Mouse (Mus musculus): Measurements from ENCODE around the gene Slco4c1. TPM values are rescaled to one million over a fixed set of nuclear protein-coding genes. Genes with fewer than 3 reads are reported as not detected.

Slco4c1 gene
- polyA plus RNA-seq (2012; rRNA removed), result 2.0 TPM in 2 replicates

DNA sequence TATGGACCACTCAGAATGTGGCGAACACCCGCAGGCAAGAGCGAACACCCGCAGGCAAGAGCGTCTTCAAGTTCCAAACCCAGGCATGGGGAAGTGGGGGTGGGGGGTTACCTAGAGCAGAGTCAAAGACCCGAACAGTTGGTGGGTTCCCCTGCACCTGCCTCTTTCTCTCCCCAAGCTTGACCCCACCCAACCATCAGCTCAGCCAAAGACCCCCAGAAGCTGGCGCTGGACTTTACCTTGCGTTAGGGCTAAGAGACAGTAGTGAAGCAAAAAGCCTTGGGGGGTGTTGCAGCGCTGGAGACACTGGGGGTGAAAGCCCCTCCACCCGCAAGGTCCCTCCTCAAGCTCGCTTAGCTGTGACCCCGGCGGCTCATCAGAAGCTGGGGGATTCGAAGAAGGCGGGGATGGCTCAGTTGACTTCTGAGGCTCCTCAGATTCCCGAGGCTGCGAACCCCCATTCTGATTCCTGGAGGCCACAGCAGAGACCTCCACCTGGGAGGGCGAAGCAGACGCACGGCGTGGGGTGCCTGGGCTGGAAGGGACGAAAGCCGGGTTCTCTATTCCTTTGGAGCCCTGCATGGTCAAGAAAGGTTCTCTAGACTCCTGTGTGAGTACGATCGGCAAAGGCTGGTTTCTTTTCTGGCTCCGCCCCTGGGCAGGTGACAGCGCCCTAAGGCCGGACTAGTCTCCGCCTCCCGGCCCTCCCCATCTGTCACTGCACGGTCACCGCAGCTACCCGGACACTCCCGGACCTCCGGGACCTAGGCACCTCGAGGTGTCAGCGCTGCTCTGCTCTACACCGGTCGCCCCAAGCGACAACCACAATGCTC, at the start of gene Slco4c1:
Gene Slco4c1, minus strand, starts transcription at position 644 of the 833 bp plus-strand sequence.
- TF ChIP-seq CTCF (IDR thresholded peaks at IDR 0.05; ENCODE audit: extremely low read depth, insufficient read depth, low read length), result no peak
- TF ChIP-seq POLR2A (IDR thresholded peaks at IDR 0.05; ENCODE audit: extremely low read depth, insufficient read depth, low read length), result peak; percentile 57; the same call in 1 of the 2 replicates
- Histone ChIP-seq H3K4me3 (ENCODE audit: insufficient read depth, low read length) (peak within 1 kb of the TSS; percentile 64), H3K4me1 (ENCODE audit: control insufficient read depth, insufficient read depth, low read length) (no peaks in the 10 kb centered on the region), H3K27ac (ENCODE audit: insufficient read depth, low read length) (no peak within 1 kb of the TSS)

DNA sequence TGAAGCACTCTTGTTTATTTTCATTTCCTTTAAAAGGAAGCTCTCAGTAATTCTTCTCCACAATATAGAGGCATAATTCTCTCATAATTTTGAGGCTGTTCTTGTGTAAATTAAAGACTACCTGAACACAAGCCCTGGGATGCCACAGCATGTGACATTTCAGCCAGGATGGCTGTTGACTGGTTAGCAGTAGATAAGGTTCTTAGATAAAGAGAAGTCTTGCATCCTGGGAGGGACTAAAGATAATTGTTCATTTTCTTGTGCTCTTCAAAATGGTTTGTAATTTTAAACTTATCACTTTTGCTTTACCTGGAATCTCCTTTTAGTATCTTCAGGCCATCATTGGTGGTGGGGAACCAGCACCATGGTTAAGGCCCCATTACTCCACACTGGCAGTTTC, 45.4 kb upstream of the Slco4c1 start:
- no peak for TF ChIP-seq CTCF (IDR thresholded peaks at IDR 0.05; ENCODE audit: extremely low read depth, insufficient read depth, low read length)
- TF ChIP-seq POLR2A (IDR thresholded peaks at IDR 0.05; ENCODE audit: extremely low read depth, insufficient read depth, low read length), result no peak
- no peak overlapping the region for H3K27ac ChIP-seq (ENCODE audit: insufficient read depth, low read length)
- no peak overlapping the region for H3K4me3 ChIP-seq (ENCODE audit: insufficient read depth, low read length)
- H3K4me1 ChIP-seq (ENCODE audit: control insufficient read depth, insufficient read depth, low read length), result no peaks in the 10 kb centered on the region

- TF ChIP-seq CTCF (IDR thresholded peaks at IDR 0.05; ENCODE audit: extremely low read depth, insufficient read depth, low read length) (no peak), POLR2A (IDR thresholded peaks at IDR 0.05; ENCODE audit: extremely low read depth, insufficient read depth, low read length) (no peak)
- no peak overlapping the region for H3K4me3 ChIP-seq (ENCODE audit: insufficient read depth, low read length)
- H3K4me1 ChIP-seq (ENCODE audit: control insufficient read depth, insufficient read depth, low read length), result no peaks in the 10 kb centered on the region
- no peak overlapping the region for H3K27ac ChIP-seq (ENCODE audit: insufficient read depth, low read length)
These were observed 11.8 kb upstream of the Slco4c1 start for GRCm38 (mm10) chr1:96883788-96884187.

DNA sequence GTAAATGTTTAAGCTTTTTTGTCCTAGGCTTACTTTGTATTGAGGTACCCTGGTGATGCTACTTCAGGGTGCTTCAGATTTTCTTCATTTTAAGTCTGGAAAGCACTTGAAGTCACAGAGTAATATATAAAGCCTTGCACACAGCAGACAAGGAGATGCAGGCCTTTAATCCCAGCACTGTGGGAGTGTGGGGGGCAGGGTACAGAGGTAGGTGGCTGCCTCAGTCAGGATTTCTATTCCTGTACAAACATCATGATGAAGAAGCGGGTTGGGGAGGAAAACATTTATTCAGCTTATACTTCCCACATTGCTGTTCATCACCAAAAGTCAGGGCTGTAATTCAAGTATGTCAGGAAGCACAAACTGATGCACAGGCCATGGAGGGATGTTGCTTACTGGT, 6.6 kb upstream of the Slco4c1 start:
- Histone ChIP-seq H3K27ac (ENCODE audit: insufficient read depth, low read length) (no peak overlapping the region), H3K4me3 (ENCODE audit: insufficient read depth, low read length) (no peak overlapping the region), H3K4me1 (ENCODE audit: control insufficient read depth, insufficient read depth, low read length) (no peaks in the 10 kb centered on the region)
- TF ChIP-seq POLR2A (IDR thresholded peaks at IDR 0.05; ENCODE audit: extremely low read depth, insufficient read depth, low read length) (no peak), CTCF (IDR thresholded peaks at IDR 0.05; ENCODE audit: extremely low read depth, insufficient read depth, low read length) (no peak)

DNA sequence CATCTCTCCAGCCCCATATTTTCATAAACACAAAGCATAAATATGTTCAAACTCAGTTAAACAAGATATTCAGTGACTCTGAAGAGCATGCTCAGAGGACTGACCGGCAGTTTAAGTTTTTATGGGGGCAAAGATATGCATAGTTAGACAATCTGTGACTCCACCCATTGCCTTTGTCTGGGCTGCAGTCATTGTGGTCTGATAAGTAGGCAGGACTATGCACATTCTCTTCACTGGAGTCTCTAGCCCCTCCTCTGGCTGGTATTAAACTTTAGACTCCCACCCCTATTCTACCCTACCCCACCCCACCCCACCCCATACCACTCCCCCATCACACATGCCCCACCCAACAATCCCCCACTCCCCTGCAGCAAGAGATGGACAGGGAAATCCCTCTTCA, 4.1 kb upstream of the Slco4c1 start:
- no peaks in the 10 kb centered on the region for H3K4me1 ChIP-seq (ENCODE audit: control insufficient read depth, insufficient read depth, low read length)
- no peak for TF ChIP-seq POLR2A (IDR thresholded peaks at IDR 0.05; ENCODE audit: extremely low read depth, insufficient read depth, low read length)
- no peak for TF ChIP-seq CTCF (IDR thresholded peaks at IDR 0.05; ENCODE audit: extremely low read depth, insufficient read depth, low read length)
- no peak overlapping the region for H3K4me3 ChIP-seq (ENCODE audit: insufficient read depth, low read length)
- H3K27ac ChIP-seq (ENCODE audit: insufficient read depth, low read length), result no peak overlapping the region

DNA sequence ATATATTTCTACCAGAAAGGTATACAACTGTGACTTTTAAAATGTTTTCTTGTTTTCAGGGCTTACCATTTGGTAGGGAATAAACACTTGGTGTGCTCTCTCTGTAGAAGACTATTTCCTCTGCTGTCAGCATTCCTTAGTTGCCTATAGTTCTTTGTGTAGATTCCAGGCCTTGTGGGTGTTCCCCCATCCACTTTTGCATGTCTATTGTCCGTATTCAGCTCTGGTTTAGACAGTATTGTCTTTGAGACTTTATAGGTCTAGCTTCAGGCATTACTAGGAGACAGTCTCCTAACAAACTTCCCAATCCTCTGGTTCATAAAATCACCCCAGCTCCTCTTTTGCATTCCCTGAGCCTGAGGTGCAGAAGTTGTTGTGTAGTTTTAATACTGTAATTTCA, 2.7 kb upstream of the Slco4c1 start:
- no peak overlapping the region for H3K4me3 ChIP-seq (ENCODE audit: insufficient read depth, low read length)
- H3K27ac ChIP-seq (ENCODE audit: insufficient read depth, low read length), result no peak overlapping the region
- TF ChIP-seq CTCF (IDR thresholded peaks at IDR 0.05; ENCODE audit: extremely low read depth, insufficient read depth, low read length), result no peak
- no peak for TF ChIP-seq POLR2A (IDR thresholded peaks at IDR 0.05; ENCODE audit: extremely low read depth, insufficient read depth, low read length)
- no peaks in the 10 kb centered on the region for H3K4me1 ChIP-seq (ENCODE audit: control insufficient read depth, insufficient read depth, low read length)

DNA sequence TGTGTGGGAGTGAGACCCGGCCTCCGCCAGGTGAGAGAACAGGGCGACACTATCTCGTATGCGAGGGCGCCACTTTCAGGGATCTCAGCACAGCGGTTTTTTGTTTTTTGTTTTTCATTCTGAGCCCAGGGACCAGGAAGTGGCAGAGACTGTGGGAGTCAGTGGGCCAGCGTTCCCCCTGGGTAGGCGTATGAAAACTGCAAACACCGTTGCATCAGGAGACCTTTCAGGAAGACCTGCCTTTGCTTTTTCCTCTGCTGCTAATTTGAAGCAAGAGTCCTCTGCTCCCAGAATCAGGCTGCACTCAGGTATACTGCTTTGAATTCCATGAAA, 356 bp upstream of the Slco4c1 start:
- H3K27ac ChIP-seq (ENCODE audit: insufficient read depth, low read length), result no peak overlapping the region
- peak overlapping the region; percentile 64 for H3K4me3 ChIP-seq (ENCODE audit: insufficient read depth, low read length)
- TF ChIP-seq POLR2A (IDR thresholded peaks at IDR 0.05; ENCODE audit: extremely low read depth, insufficient read depth, low read length) (no peak), CTCF (IDR thresholded peaks at IDR 0.05; ENCODE audit: extremely low read depth, insufficient read depth, low read length) (no peak)
- H3K4me1 ChIP-seq (ENCODE audit: control insufficient read depth, insufficient read depth, low read length), result no peaks in the 10 kb centered on the region

DNA sequence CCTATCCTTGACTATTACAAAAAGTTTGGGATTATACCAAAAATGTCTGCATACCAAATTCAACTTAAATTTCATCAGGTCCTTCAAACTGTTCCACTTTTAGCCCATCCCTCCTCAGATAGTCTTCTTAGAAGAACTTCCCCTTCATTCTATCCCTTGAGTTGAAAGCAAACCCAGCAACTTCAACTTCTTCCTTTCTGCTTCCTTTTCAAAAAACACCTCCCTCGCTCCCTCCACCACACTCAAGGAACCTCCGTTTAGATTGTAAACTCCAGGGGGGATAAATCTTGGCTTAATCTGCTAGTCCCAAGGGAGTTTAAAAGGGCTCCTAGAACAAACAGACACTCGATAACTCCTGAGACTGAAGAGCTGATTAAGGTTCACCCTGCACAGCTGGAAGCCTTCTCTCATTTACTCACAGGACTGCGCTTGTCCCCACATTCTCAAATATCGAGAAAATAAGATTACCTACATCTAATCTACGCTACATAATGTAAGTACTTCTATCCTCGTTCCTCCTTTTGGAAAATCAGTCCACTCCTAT, 1.1 kb downstream of the Slco4c1 start:
- TF ChIP-seq POLR2A (IDR thresholded peaks at IDR 0.05; ENCODE audit: extremely low read depth, insufficient read depth, low read length) (no peak), CTCF (IDR thresholded peaks at IDR 0.05; ENCODE audit: extremely low read depth, insufficient read depth, low read length) (no peak)
- H3K4me3 ChIP-seq (ENCODE audit: insufficient read depth, low read length), result peak overlapping the region; percentile 64; the same call in 1 of the 2 replicates
- no peak overlapping the region for H3K27ac ChIP-seq (ENCODE audit: insufficient read depth, low read length)
- no peaks in the 10 kb centered on the region for H3K4me1 ChIP-seq (ENCODE audit: control insufficient read depth, insufficient read depth, low read length)

DNA sequence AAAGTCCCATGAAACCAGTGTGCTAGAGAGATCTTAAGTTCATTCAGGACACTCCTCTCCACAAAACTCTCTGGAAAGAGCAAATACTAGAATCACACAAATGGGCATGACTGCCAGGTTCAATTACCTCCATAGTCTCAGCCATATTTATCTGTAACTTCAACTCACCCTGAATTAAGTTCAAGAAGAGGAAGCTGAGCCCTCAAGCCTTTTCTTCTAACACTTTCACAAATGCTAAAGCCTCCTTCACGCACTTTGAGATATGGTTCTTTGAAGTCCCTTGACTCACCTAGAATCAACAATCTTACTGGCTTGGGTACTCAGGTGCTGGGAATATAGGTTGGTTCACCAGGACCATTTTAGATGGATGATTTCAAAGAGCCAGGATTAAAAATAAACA, 3.2 kb downstream of the Slco4c1 start:
- H3K27ac ChIP-seq (ENCODE audit: insufficient read depth, low read length), result no peak overlapping the region
- no peak for TF ChIP-seq POLR2A (IDR thresholded peaks at IDR 0.05; ENCODE audit: extremely low read depth, insufficient read depth, low read length)
- TF ChIP-seq CTCF (IDR thresholded peaks at IDR 0.05; ENCODE audit: extremely low read depth, insufficient read depth, low read length), result no peak
- no peak overlapping the region for H3K4me3 ChIP-seq (ENCODE audit: insufficient read depth, low read length)
- H3K4me1 ChIP-seq (ENCODE audit: control insufficient read depth, insufficient read depth, low read length), result no peaks in the 10 kb centered on the region

GRCm38 (mm10) chr1:96866002-96866401, 6.0 kb downstream of the Slco4c1 start:
- TF ChIP-seq POLR2A (IDR thresholded peaks at IDR 0.05; ENCODE audit: extremely low read depth, insufficient read depth, low read length), result no peak
- no peak for TF ChIP-seq CTCF (IDR thresholded peaks at IDR 0.05; ENCODE audit: extremely low read depth, insufficient read depth, low read length)

More at GRCm38 (mm10) chr1:96866002-96866401, 6.0 kb downstream of the Slco4c1 start:
- Histone ChIP-seq H3K27ac (ENCODE audit: insufficient read depth, low read length) (no peak overlapping the region), H3K4me3 (ENCODE audit: insufficient read depth, low read length) (no peak overlapping the region), H3K4me1 (ENCODE audit: control insufficient read depth, insufficient read depth, low read length) (no peaks in the 10 kb centered on the region)
